Mouse (Mus musculus) c-Kit-negative CD71-positive TER-119-positive erythroid progenitor cells, embryonic 14.5 days (primary cell): ENCODE results near the gene Usmg5.
"Not testable (repeated sequence)": the region's sequence is repeated elsewhere in the genome, so short reads cannot be mapped to it uniquely, and the experiment has no call there.

Source experiments
- DNase-seq: peaks from one replicate; pipeline ENCODE4 v3.0.0-alpha.2; 2013; ENCODE audit warnings: low read depth, low spot score

Gene Usmg5

DNA sequence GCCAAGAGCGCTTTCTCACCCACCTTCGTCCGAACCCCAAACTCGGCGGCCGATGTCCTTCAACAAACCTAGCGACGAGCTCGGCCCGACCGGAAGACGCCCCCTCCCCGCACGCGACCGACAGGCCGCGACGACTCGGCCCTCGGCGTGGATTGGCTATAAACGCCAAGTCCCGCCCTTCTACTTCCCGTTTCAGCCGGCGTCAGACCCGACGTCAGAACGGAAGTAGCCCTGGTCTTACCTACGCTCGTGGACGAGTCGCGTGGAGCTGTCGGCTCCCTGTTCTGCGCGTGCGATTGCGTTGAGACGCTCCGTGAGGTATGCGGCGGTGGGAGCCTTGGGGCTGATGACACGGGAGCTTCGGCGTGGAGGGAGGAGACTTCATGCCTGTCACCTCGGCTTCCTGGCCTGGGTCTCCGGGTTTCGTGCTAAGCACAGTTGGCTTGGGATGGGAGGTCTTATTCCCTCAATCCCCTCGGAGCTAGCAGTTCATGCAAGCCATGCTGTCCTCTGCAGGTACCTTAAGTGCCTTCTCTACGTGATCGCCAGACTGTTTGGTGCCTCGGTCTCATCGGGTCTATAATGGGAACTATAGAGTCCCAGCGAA, at the start of gene Usmg5, which contains the start of gene Pdcd11:
Gene Usmg5 (minus strand): TSS at position 98 of the 607 bp plus-strand sequence.
Gene Pdcd11 (plus strand): TSS at position 219 of the 607 bp plus-strand sequence.
- peak; percentile 85 for DNase-seq

DNA sequence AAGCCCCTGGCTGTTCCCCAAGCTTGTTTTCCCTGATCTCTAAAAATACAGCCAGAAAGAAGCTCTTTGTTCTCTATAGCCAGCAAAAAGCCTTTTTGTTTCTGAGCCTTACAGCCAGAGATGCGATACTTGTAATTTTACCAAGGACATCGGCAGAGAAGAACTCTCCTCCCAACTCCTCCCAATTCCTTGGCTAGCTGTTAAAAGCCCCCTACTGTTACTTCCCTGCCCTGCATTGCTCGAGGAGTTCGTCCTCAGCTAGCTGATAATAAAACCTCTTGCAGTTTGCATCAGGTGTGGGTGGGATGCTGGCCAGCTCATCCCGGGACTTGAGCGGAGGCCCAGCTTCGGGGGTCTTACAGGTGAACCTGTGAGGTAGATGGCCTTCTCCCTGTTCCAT, 49.2 kb upstream of the Usmg5 start:
- not testable (repeated sequence) for DNase-seq

DNA sequence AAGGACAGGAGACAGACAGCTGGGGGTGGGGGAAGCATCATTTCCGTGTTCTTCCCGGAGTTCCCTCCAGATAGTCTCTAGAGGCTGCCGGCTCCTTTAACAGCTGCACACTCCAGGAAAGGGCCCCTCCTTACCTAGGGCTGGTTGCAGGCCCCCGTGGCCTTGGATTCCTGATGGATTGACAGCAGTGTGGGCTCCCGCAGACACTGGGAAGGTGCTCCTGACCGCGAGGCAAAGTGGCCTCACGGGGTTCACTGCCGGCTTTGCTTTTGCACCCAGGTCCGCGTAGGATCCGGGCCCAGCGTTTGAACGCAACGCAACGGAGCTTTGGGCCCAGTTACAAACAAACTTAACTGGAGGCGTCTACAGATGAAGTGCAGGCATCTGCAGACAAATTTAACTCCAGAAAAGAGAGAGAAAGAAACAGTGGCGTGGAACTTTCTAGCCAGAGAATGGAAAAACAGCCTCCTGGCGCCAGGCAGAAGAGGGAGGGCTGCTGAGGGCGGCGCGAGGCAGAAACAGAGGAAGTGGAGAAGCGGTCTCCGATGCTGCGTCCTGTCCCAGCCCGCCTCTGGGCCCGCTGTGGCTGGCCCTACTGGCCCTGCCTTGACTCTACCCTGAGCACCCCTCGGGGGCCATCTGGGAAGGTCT, 47.4 kb upstream of the Usmg5 start, which contains the start of gene Calhm2:
Gene Calhm2 (minus strand): TSS at position 524 of the 651 bp plus-strand sequence.
- no peak for DNase-seq

DNA sequence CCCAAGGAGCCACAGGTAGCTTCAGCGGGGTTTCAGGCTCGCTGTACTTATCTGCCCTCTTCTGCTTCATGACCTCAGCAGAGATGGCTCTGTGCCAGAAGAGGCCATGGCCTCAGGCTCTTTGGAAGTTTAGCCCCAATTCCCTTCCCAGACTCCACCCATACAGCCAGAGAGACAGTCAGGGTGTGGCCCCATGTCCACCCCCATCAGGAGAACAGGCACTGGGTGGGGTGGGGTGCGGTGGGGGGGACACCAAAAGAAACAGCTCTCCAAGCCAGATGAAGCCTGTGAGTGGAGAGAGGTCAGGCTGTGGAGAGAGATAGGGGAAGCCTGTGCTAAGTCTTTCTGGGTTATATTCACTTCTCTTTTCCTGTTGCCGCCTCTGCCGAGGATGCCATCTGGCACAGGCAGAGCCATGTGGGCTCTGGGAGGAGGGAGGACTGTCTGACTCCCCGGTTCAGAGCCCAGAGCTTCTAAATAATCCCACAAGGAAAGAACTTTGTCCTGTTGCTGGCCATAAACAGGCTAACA, 46.7 kb upstream of the Usmg5 start:
- DNase-seq = no peak

DNA sequence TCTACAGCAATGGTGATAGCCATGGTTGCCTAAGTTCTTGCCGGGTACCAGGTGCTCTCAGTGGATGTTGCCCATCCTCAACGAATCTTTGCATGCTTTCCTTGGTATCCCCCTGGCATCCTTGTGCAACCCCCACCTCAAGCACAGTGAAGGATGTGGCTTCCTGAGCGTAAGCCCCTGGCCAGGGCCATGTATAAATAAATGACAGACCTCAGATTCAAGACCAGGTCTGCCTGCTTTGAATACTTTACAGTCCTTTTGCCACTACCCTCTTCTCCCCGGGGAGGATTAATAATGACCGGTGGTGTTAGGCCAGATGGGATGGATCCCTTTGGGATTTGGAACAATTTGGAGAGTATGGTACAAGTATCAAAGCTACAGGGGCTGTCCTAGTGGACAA, 45.7 kb upstream of the Usmg5 start:
- DNase-seq = no peak

DNA sequence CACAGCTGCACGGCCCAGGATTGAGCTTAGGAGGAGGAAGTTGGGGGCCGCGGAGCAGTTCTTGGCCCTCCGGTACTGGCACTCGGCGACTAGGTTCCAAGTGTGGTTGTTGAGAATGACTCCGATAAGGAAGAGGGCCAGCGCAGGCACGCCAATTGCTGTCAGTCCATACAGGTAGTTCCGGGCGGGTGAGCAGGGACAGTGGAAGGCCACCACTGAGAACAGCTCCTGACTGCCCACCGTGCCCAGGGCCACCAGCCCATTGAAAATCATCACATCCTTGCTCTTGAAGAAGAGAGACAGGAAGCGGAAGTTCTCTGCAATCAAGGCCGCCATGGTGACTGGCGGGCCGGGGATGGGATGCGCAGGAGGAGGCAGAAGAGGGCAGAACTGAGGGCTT, 45.1 kb upstream of the Usmg5 start:
- no peak for DNase-seq

DNA sequence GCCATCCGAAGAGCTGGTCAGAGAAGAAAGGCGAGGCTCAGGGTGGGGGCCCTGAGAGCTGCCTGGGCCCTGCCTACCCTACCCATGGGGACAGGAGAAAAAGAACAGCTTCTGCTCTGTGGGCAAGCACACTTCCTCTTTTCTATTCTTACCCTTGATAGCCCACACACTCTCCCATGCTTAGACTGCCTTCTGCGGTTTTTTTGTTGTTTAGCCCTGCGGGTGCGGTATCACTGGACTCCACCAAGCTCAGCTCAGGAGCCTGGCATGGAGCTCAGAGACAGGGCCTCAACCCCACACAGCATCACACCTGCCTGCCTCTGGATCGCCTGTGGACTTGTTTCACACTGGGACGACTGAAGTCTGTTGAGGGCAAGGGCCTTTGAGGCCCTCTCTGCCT, 42.7 kb upstream of the Usmg5 start:
- DNase-seq = no peak

DNA sequence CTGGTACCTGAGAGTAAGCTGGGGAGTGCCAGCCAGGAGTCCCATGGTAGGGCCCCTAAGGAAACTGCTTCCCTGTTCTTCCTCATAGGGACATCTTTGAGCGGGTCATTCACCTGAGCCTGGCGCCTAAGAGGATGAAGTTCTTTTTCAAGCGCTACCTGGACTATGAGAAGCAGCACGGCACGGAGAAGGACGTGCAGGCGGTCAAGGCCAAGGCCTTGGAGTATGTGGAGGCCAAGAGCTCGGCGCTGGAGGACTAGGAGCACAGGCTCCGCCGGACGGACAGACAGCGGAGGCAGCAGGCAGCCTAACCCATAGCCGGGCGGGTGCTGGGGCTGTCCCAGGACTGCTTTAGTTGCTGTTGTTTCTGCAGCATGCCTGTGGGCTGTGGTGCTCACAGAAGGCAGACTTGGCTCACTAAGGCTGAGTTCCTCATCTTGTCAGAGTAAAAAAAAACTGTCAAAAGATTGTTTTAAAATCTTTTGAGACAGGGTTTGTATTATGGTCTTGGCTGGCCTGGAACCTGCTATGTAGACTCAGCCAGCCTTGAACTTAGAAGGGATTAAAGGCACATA, 40.2 kb upstream of the Usmg5 start:
- DNase-seq = no peak

DNA sequence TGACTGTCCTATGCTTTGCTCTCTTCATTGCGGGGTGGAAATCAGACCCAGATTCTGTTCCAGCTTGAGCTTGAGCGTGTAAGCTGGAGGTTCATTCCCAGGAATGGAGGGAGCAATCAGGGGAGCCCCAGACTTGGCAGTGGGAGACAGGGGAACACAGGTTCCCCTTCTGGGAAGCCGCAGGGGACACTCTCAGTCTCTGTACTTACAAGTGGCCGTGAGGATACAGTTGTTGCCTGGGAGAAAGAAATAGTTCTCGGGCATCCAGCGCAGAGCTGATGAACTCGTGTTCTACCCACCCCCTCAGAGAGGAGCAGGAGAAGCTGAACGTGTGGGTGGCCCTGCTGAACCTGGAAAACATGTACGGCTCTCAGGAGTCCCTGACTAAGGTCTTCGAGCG, 38.4 kb upstream of the Usmg5 start:
- no peak for DNase-seq

DNA sequence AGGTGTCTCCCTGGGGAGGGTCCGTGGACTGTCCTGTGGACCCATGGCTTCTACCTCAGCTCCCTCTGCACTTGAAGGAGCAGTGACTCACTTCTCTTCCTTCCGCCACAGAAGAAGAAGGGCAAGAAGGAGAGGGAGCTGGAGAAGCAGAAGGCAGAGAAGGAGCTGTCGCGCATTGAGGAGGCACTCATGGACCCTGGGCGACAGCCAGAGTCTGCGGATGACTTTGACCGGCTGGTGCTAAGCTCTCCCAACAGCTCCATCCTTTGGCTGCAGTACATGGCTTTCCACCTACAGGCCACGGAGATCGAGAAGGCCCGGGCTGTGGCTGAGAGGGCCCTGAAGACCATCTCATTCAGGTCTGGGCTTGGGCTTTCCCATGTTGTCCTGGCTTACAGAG, 37.7 kb upstream of the Usmg5 start:
- no peak for DNase-seq

DNA sequence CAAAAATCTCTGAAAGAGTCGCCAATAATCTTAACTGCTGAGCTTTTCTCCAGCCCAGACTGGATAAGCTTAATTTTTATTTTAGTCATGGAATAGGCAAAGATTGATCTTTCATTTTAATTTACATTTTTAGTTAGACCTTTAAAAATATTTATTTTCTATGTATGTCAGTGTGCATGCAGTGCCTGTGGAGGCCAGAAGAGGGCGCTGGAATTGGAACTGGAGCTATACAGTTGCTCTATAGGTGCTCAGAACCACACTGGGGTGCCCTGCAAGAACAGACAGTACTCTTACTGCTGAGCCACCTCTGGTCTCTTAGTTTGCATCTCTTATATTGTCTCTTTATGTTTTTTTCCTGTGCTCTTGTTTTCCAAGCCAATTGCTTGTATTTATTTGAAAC, 32.4 kb upstream of the Usmg5 start:
- DNase-seq = peak; percentile 21

DNA sequence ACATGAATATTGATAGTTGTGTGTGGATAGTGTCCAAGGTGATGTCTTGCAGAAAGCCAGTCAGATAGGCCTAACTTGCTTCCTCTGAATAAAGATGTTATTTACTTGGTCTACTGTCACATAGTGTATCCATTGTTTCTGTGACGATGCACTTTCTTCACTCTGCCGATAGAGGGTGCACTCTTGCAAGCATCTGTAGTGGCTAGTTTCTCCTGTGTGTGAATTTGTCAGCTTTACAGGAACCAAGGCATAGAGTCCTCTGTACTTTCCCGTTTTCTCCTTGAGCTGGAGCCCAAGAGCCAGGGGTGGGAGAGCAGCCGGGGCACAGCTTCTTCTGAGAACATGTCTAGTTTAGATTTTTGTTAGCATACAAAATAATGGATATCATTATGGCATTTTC, 30.6 kb upstream of the Usmg5 start:
- DNase-seq = peak; percentile 8

DNA sequence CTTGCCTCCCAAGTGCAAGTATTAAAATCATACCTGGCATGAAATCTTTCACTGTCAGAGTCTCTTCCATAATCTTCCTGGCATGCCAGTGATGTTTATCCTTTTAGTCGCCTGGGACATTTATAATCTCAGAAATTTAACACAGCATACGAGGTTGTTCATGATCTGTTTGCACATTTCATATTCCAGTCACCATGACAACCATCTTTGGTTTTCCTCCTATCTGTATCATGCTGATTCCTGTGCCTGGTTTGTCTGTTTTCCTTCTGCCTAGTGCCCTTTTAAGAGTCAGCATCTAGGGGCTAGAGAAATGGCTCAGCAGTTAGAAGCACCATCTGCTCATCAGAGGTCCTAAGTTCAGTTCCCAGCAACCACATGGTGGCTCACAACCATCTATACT, 28.2 kb upstream of the Usmg5 start:
- DNase-seq = no peak

DNA sequence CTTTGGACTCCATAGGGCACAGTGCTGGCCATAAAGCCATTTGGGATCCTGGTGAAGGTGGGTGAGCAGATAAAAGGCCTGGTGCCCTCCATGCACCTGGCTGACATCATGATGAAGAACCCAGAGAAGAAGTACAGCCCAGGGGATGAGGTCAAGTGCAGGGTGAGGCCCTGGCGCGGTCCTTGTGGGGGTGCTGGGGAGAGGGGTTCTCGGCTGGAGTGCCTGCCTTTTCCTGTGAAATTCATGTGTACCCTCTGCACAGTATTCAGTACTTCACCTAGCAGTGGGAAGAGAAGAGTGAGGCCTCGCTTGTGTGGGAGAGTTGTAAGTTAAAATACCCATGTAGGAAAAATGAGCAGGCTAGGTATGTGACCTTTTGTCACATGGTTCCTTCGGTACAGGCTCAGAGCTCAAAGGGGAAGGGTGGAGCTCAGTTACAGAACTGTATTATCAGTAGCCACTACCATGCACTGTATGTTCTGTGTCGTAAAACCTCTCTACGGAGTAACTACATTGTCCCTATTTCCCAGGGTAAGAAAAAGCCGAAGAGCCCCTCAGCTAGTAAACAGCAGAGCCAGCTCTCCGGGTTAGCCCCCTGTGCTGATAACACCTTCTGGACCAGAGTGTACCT, 14.3 kb upstream of the Usmg5 start:
- no peak for DNase-seq

DNA sequence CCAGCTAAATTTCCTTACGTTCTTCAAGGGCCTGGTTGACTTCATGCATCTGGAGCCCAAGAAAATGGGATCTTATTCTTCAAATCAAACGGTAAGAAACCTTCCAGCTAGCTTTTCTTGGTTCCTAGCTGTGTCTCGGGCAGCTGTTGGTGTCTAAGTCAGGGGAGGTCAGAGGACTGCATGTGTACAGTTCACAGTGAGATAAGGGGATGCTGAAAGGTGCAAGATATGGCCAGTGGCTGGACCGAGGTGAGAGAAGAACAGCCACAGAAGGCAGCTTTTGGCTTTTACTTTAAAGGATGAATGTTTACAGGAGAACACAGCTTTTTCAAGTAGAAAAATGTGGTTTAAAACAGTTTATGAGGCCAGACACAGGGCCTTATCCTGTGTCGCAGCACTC, 10.6 kb upstream of the Usmg5 start:
- DNase-seq = no peak

DNA sequence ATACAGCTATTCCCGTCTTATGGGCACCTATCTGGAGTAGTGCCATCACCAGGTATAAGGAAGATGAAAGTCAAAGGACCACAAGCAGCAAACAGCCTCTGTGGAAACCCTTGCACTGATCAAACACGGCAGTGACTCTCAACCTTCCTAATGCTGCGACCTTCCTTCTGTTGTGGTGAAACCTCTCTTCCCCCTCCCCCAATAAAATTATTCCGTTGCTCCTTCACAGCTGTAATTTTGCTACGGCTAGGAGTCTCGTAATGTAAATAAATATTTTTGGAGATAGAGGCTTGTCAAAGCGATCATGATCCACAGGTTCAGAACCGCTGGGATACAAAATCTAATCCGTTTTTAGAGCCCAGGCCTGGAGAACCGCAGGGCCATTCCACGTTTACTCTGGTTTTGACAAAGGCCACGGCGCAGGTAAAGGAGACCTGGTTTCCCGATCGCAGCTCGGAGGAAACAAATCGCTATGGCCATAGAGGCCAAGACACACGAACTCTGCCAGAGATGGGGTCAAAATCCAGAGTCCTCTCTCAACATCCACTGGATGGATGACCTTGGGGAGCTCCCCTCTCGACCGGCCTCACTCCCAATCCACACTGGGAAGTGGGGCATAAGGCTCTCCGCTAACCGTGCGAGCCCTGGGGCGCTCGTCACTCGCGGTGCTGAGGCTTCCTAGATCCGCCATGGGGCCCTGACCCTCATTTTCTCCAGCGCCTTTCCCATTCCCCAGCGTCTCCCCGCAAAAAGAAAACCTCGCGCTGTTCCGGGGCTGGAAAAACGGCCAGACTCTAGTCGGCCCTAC, 525 bp downstream of the Usmg5 start:
- DNase-seq = peak; percentile 31

DNA sequence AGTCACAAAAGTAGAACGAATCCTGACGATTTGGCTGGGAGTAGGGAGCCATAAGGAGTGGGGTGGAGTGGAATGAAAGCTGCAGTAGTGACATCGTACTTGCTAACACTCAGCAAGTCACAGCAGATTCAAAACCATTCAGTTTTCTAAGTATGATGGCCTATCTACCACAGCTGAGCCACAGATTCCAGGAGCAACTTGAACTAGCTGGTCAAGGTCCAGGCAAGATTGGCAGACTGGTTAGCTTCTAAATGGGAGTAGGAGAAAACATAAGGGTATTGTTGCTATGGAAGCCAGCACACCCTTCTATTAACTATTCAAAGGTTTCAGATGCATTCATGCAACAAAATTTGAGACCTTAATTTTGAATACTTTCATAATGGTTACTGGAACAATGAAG, 2.2 kb downstream of the Usmg5 start:
- no peak for DNase-seq

DNA sequence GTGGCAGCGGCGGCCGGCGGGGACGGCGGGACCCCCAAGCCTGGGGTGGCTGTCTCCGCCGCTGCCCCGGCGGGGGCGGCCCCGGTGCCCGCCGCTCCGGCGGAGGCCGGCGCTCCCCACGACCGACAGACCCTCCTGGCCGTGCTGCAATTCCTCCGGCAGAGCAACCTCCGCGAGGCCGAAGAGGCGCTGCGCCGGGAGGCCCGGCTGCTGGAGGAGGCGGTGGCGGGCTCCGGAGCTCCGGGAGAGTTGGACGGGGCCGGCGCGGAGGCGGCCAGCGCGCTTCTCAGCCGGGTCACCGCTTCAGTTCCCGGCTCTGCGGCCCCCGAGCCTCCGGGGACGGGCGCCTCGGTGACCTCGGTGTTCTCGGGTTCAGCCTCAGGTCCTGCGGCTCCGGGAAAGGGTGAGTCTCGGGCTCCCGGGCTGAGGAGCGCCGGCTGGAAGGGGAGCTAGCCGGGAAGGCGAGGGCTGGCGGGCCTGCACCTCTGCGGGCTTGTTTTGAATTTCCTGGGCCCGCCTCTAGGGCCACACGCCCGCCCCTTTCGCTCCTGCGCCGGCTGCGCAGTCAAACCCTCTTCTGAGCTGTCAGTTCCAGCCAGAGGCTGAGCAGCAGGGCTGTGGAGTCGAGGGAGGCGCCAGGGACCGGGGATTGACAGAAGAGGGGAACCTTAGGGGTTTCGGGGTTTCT, 22.4 kb downstream of the Usmg5 start:
- peak; percentile 71 for DNase-seq

DNA sequence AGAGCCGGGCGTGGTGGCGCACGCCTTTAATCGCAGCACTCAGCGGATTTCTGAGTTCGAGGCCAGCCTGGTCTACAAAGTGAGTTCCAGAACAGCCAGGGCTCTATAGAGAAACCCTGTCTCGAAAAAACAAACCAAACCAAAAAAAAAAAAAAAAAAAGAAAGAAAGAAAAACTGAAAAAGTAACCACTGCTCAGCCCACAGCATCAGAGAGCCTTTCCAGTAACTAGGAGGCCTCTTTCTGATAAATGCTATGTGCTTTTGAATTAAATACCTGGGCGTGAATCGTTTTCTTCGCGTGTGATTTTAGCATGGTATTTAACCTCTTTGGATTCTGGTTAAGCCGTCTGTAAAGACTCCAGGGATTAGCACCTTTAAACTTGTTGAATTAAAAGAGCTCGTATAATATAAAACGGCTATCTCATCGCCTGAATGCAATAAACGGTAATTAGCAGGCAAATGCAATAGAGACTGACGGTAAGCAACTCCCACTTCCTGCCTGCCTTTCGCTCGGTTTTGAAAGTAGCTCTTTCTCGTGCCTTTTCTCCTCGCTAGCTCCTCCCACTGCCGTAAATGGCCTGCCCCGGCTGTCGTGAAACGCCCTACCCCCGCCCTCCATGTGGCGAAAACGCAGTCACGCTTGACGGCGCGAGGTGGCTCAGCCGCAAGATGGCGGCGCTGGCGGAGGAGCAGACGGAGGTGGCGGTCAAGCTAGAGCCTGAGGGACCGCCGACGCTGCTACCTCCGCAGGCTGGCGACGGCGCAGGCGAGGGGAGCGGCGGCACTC, 23.2 kb downstream of the Usmg5 start, which contains the start of gene Taf5:
Gene Taf5 (plus strand): TSS at position 651 of the 787 bp plus-strand sequence.
- DNase-seq = peak; percentile 93

DNA sequence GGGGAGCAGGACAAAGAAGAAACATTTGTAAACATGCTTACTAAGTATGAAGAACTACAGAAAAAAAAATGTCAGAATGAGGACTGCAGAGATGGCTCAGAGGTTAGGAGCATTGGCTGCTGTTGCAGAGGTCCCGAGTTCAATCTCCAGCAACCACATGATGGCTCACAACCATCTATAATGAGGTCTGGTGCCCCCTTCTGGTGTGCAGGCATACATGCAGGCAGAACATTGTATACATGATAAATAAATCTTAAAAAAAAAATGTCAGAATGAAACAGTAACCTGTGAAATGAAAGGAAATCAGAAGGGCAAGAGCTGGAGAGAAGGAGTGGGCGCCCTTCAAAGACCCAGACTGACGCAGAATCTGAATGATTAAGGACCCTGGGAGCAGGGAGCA, 24.6 kb downstream of the Usmg5 start:
- no peak for DNase-seq
